Mouse (Mus musculus) lung, postnatal 14 days (tissue): ENCODE measurements around the gene Ppard.

Source experiments
- DNase-seq: peaks from one replicate; pipeline ENCODE4 v3.0.0; 2021

Gene Ppard

DNA sequence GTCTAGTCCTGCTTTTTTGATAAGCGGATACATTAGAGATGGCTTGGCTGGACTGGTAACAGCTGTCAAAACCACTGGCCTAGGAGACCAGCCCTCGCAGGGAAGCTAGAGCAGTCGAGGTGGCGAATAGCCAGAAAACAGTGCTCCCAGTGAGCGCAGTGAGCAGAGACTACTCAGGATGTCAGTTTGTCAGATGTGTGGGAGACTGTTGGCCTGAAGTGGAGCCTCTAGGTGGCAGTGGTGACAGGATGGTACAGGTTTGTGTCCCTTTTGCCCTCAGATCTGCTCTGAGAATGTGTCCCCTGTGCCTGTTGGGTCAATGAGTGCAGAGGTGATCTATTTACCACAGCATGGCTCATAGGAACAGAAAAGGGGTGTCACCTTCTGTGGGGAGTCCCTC lies 55.5 kb downstream of the Ppard start:
- DNase-seq, result no peak

GRCm38 (mm10) chr17:28290262-28290661 lies 57.8 kb downstream of the Ppard start:
- DNase-seq, result peak; percentile 79

DNA sequence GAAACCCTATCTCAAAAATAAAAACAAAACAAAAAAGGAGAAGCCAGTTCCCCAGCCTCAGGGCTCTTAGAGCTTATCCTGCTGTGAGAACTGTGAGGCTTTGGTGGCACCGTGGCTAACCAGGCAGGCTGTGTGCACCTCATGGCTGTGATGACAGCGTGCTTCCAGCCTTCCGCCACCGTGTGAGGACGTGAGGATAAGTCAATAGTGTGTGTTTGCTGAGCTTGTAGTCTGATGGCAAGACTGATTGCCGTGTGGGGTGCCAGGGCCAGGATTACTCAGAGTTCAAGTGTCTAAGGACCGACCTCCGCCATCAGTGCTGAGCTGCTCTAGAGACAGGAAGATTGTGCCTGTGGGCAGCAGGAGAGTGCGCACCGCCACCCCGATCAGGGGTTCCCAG lies 58.2 kb downstream of the Ppard start:
- no peak for DNase-seq

- no peak for DNase-seq
Measured at GRCm38 (mm10) chr17:28291346-28291745, 58.8 kb downstream of the Ppard start.

GRCm38 (mm10) chr17:28293716-28294115 lies 61.2 kb downstream of the Ppard start:
- DNase-seq, result no peak

- DNase-seq, result no peak
Measured at GRCm38 (mm10) chr17:28294449-28295333, 62.2 kb downstream of the Ppard start.

- no peak for DNase-seq
Measured at GRCm38 (mm10) chr17:28298888-28299287, 66.4 kb downstream of the Ppard start.

DNA sequence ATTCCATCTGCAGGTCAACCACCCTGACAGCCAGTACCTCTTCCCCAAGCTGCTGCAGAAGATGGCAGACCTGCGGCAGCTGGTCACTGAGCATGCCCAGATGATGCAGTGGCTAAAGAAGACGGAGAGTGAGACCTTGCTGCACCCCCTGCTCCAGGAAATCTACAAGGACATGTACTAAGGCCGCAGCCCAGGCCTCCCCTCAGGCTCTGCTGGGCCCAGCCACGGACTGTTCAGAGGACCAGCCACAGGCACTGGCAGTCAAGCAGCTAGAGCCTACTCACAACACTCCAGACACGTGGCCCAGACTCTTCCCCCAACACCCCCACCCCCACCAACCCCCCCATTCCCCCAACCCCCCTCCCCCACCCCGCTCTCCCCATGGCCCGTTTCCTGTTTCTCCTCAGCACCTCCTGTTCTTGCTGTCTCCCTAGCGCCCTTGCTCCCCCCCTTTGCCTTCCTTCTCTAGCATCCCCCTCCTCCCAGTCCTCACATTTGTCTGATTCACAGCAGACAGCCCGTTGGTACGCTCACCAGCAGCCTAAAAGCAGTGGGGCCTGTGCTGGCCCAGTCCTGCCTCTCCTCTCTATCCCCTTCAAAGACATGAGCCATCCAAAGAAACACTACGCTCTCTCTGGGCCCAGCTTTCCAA lies 67.3 kb downstream of the Ppard start:
- no peak for DNase-seq

- peak; percentile 24 for DNase-seq
Measured at GRCm38 (mm10) chr17:28300323-28300722, 67.8 kb downstream of the Ppard start.

- DNase-seq, result no peak
Measured at GRCm38 (mm10) chr17:28300850-28301249, 68.3 kb downstream of the Ppard start.

GRCm38 (mm10) chr17:28305172-28305571 lies 72.7 kb downstream of the Ppard start:
- DNase-seq, result no peak

- peak; percentile 97 for DNase-seq
Measured at GRCm38 (mm10) chr17:28308297-28309195, 76.0 kb downstream of the Ppard start.

GRCm38 (mm10) chr17:28310831-28311230 lies 78.3 kb downstream of the Ppard start:
- no peak for DNase-seq

DNA sequence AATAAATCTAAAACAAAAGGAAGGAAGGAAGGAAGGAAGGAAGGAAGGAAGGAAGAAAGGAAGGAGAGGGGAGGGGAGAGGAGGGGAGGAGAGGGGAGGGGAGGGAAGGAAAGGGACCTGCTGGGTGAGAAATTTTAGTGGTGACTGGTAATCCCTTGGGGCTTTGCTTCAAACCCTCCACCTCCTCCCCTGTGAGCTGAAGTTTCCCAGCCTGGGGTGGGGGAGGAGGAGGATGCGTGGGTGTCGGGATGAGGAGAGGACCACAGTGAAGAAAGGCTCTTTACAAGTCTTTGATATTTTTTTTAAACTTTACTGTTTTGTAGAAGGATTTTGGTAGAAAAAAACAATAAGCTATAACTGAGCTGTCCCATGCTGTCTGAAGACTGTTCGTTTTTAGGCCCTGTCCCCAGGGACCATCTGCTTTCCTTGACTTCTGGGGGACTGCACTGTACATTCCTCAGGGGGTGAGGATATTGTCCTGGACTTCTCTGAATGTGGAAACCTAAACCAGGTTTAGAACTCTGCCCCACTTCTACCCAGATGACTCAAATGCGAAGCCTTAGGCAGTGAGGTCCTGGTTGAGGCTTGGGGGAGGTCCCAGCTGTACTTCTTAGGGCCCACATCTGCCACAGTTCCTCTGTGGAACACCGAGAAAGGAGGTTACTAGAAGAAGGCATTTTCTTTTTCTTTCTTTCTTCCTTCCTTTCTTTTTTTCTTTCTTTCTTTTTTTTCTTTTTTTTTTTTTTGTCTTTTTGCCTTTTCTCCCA lies 79.0 kb downstream of the Ppard start:
- no peak for DNase-seq

DNA sequence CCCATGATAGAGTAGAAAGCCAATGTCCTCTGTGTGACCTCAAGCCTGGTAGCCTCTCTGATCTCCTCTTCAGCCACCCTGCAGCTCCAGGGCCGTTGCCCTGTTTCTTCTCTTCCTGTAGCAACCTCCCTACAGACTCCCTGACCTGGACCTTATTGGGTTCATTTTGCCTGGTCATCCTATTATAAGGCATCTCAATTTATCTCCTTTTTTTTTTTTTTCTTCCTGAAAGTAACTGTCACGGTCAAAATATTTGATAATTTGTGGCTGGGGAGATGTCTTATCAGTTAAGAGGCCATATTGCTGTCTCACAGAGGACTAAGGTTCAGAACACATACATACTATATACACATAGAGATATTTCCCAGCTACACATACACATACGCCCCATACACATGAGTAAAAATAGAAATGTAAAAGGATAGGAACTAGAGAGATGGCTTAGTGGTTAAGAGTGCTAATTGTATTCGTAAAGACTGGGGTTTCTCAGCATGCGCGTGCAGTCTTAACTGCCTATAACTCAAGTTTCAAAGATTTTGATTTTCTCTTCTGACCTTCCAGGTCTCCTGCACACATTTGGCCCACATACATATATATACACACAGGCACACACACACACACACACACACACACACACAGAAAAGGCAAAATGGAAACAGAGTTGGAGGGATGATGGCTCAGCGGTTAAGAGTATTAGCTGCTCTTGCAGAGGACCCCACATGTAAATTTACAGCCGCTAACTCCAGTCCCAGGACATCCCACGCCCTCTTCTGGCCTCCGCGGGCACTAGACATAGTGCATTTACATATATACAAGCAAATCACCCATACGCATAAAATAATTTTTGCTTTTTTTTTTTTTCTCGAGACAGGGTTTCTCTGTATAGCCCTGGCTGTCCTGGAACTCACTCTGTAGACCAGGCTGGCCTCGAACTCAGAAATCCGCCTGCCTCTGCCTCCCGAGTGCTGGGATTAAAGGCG lies 80.0 kb downstream of the Ppard start:
- no peak for DNase-seq

DNA sequence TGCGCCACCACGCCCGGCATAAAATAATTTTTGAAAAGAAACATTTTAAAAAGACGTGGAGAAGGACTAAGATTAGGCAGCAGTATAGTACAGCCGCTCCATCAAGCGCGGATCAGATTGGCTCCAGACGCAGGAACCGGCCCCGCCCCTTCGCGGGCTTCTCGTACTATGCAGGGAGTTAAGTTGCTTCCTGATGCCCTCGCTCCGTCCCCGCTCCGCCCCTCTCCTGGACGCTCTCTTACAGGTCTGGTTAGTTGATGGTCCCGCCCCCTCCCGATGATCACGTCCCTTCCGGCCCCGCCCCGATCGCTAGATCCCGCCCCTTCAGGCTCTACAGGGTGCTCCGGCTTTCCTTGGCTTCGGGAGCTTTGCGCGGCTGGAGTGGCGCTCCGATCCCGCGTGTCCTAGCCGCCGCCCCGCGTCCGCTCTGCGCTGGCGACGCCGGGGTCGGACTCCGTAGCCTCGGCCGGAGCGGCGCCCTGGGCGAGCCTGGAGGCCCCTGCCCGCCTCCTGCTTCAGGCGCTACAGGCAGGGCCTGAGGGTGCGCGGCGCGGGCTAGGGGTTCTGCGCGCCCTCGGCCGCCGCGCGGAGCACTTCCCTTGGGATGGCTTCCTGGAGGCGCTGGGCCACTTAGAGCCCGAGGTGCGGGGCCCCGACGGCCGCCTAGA lies 80.8 kb downstream of the Ppard start, which contains the start of gene Fance:
TSS of gene Fance (plus strand) at position 308 of the 668 bp plus-strand sequence.
- peak; percentile 96 for DNase-seq

- no peak for DNase-seq
Measured at GRCm38 (mm10) chr17:28313880-28314225, 81.4 kb downstream of the Ppard start.

GRCm38 (mm10) chr17:28315611-28316160 lies 83.2 kb downstream of the Ppard start:
- no peak for DNase-seq

DNA sequence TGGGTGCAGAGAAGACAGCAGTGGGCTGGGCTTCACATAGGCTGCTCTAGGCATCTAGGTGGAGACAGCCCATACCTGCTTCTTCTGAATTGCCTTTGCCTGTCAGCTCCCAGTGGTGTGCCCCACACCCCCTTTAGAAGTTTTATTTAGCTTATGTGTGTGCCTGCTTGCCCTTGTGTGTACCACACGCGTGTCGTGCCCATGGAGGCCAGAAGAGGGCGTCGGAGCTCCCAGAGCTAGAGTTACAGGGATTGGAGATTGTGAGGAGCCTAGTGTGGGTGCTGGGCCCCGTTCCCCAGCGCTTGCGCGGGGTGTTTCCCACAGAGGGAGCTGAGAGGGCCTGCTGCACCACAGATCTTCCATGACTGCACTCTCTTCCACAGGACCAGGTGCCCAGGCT lies 84.0 kb downstream of the Ppard start:
- DNase-seq, result no peak

GRCm38 (mm10) chr17:28317091-28317490 lies 84.6 kb downstream of the Ppard start:
- DNase-seq, result no peak
